Mouse (Mus musculus) embryonic fibroblast, embryonic 13.5 days (primary cell): Measurements from ENCODE around the gene Acadvl.

ENCODE experiments used
- CTCF ChIP-seq: IDR thresholded peaks from 2 replicates; pipeline ENCODE4 v1.5.1; 2011; ENCODE audit warnings: mild to moderate bottlenecking, control low read depth, low read length, moderate library complexity, borderline replicate concordance; ENCODE audit not compliant: insufficient read depth
- POLR2A ChIP-seq: IDR thresholded peaks from 2 replicates; pipeline ENCODE4 v1.6.1; 2011; ENCODE audit warnings: low read depth, mild to moderate bottlenecking, control low read depth, low read length, moderate library complexity

DNA sequence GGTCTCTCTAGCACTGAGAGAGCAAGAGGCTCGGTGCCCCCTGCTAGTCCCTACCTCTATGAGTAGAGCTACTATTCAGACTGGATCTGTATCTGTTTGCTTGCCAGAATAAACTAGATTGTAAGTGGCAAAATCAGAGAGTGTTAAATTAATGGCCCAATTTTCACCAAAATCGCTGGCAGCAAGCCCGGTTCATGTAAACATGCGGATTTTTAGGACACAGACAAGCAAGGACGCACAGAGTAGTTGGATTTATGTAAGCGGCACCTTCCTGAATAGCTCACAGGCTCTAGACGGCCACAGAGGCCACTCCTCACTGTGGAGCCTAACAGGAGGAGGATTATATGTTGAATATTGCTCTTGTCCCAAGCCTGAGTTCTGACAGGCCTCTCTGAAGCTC is 37.9 kb upstream of the Acadvl start:
- TF ChIP-seq CTCF (no peak), POLR2A (no peak)
